Mouse (Mus musculus) embryo, embryonic 11.5 days (tissue): Measurements from ENCODE around the gene Tnk2.

Experiments used
- DNase-seq: peaks from one replicate; pipeline ENCODE4 v3.0.0-alpha.2; 2012; ENCODE audit warnings: low read depth, low spot score

Tnk2 gene

DNA sequence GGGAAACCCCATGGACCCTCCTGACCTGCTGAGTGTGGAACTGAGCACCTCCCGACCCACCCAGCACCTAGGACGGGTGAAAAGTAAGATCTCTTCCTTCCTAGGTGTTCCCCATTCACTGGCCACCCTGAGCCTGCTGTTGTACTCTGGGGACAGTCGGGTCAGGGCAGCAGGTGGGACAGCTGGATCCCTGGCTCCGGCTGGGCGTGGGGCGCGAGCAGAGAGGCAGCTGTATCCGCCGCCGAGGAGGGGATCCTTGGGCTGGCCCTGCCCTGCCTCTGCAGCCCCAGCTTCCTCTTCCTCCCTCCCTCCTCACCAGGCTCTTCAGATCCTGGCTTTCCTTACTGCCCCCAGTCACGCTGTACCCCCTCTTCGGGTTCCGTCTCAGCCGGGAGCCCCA is 34.2 kb downstream of the Tnk2 start:
- no peak for DNase-seq

DNA sequence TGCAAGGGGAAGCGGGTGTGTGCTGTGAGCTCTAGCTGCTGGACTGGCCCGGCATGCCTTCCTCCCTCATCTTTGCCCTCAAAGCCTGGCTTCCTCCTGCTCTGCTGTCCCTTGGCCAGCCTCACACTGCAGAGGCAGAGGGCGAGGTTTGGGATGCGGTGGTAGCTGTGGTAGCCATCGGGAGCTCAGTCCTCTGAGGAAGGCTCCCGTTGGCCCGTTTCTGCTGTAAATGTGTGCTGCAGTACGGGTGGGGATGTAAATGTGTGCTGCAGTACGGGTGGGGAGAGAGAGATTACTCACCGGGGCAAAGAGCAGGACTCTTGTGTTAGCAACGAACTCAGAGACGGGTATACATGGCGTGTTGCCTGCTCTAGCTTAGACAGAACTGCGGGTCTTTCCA is 35.1 kb downstream of the Tnk2 start:
- no peak for DNase-seq

DNA sequence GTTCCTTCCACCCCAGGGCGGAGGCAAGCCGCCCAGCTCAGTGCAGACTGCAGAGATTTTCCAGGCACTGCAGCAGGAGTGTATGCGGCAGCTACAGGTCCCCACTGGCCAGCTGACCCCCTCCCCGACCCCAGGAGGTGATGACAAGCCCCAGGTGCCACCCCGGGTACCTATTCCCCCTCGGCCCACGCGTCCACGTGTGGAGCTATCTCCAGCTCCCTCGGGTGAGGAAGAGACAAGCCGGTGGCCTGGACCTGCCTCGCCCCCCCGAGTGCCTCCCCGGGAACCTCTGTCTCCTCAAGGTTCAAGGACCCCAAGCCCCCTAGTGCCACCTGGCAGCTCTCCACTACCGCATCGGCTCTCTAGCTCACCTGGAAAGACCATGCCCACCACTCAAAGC is 36.3 kb downstream of the Tnk2 start:
- no peak for DNase-seq

DNA sequence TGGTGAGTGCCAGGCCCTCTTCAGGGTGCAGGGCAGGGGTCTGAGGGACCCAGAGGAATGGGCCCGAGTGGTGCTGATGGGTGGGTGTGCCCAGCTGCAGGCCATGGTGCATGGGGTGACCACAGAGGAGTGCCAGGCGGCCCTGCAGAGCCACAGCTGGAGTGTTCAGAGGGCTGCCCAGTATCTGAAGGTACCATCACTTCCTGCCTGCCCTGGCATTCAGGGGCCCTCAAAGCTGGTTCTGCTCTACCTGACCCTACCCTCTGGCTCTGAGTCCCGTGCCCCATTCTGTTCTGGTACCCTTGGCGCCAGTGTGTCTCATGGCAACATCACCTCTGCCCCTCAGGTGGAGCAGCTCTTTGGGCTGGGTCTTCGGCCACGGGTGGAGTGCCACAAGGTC is 37.1 kb downstream of the Tnk2 start:
- DNase-seq = no peak

DNA sequence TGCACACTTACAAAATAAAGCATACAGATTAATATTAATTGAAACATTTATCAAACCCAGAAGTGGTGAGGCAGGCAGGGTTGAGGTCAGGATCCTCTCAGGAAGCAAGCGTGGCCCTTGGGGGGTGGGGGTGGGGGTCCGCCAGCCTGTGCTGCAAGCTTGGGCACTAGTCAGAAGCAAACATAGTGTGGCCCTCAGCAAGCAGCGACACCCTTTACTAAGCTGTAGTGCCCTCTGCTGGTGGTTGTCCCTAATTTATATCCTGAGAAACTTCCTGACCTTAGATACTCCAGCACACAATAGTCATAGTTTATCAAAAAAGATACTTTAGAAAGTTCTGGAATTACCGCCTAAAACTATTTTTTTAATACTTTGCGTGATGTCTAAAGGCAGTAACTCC is 38.5 kb downstream of the Tnk2 start:
- DNase-seq = peak; percentile 66

DNA sequence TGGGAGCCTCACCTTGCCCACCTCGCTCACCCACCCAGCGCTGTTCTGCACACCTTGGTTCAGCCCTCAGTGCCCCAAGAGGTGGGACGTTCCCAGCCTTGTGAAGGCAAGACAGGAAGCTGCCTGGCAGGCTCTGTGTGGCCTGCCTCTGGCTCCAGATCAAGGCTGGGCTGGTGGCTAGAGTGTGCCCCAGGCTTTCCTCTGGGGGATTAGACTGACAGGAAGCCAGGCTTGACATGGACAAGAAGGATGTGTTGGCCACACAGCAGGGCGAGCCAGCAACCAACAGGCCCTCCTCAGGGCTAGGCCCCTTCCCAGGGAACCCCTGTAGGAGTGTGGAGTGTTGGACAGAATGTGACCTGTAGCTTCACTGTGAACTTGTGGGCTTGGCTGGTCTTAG is 39.2 kb downstream of the Tnk2 start:
- no peak for DNase-seq

DNA sequence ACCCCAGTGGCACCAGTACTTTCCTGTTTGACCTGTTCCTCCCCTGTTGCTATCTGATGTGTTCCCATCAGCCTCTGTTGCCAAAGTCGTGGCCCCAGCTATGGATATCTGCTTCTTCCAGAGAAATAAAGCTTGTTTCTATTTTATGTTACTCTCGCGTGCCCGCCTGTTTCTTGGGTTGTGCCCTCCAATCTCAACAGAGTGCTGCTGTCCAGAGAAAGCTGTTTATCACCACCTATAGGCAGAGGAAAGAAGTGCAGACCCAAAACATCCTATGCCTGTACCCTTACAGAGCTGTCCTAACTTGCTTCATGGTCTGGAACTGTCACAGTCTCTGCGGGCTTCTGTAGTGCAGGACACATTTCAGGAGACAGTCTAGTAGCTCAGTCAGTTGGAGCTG is 39.7 kb downstream of the Tnk2 start:
- no peak for DNase-seq

DNA sequence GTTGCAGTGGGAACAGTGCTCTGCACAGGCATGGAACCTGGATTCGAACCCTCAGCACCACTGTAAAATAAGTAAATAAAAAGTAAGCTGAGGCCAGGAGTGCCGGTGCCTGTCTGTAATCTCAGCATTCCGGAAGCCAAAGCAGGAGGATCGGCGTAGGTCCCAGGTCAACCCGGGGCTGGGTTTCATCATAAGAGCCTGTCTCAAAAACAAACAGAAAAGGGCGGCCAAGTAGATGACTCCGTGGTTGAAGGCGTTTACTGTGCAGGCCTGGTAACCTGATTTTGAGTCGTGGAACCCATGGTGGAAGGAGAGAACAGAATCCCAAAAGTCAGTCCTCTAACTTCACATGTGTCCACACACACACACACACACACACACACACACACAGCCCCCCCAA is 41.7 kb downstream of the Tnk2 start:
- DNase-seq = no peak

DNA sequence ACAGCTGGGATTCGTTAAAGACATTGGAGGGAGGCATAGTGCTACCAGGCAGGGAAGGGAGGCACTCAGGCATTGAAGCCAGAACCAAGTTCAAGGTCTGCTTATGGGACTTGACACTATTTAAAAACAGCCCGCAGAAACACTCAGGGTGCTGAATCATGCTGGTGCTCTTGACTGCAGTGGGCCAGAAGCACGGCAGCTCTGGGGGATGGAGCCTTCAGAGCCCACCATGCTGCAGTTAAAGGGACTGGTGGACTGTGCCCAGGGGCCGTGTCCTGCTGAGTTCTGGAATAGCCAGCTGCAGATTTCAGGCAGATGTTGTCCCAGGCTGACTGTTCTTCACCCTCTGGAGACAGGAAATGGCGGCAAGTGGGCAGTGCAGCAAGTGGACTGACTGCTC is 42.3 kb downstream of the Tnk2 start:
- DNase-seq = no peak

DNA sequence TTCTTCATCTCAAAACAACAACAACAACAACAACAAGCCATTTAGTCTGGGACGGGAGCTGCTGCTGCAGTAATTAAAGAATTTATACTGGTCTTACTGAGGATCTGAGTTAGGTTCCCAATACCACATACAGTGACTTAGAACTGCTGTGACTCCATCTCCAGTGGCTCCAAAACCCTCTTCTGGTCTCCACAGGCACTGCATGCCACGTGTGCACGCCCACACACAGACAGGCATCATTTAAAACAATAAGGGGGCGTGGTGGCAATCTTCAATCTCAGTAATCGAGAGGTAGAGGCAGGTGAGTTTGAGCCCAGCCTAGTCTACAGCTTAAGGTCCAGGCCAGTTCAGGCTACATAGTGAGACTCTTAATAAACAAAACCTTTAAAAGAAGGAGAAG is 43.5 kb downstream of the Tnk2 start:
- no peak for DNase-seq

DNA sequence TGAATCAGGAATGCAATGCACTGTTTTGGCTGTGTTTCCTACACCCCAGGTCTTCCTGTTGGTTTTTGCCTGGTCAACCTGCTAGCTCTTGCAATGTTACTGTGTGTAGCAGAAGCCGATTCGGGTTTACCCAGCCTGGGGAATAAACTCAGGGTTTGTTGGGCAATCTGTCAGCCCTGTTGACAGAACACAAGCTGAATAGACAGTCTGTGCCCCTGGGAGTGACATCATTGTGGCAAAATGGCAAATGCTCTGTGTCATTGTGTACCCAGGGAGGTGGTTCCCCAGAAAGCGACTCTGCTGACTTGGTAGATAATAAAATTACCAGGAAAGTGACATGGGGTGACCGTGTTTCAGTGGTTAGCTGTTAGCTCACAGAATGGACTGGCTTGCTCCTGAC is 45.1 kb downstream of the Tnk2 start:
- no peak for DNase-seq

DNA sequence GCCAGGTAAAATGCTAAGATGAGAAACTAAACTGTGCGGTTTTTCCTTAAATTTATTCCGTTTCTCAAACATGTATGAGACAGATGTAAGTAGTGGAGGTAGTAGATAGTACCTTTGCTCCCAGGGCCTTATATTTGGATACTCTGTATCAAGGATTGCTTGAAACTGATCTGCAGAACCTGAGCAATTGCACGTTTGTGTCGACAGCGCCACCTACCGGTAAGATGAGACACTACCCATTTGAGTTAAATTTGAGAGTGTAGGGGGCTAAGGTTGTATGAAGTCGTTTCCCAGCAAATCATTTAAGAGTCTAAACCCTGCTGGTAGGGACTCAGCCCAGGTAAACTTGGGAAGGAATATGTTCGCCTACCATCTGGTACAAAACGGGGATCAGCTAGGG is 45.8 kb downstream of the Tnk2 start:
- peak; percentile 57 for DNase-seq

DNA sequence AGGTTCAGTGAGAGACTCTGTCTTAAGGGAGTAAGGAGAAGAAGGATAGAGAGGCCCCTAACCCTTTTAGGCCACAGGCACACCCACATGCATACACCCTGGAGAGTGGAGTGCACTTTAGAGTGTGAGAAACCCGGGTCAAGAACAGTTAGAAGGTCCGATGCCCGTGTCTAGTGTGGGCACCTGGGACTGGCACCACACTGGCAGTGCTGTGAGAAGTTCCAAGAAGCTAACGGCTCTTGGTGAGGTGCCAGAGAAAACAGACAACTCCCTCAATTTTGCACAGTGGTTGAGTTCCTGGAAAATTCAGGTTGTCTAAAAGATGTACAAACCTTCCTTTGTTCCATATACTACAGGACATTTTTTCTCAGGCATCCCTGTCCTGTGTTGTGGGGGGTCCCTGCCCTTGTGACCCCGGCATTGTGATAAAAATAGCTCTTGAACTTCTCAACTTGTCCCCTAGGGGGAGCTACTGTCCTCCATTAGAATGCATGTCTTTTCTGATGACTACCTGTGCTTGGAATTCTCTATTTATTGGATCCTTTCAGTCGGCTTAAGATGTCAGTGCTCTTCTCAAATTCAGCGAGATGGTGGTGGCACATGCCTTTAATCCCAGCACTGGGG is 53.3 kb downstream of the Tnk2 start:
- peak; percentile 20 for DNase-seq

DNA sequence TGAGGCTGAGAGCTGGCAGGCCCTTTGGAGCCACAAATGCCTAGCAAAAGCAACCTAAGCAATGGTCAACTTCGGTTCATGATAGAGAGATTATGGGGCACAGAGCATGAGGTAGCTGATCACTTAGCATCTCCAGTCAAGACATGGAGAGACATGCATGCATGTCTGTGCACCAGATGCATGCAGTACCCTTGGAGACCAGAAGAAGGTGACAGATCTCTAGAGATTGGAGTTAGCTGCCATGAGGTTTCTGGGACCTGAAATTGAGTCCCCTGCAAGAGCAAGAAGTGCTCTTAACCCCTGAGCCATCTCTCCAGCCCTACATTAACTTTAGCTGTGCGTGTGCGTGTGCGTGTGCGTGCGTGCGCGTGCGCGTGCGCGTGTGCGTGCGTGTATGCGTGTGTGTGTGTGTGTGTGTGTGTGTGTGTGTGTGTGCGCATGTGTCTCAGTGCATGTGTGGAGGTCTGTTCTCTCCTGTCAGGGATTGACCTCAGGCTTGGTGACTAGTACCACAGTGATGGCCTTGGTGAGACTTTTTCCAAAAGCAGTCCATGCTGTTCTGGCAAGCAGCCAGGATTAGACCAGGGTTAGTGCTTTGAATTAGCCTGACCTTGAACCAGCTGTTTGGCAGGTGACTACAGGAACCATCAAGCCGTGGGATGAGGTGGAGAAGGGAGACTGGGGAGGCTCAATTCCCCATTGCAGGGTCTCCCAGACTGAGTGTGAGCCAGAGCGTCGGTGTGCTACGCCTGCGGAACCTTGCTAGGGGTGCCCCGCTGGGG is 54.2 kb downstream of the Tnk2 start:
- DNase-seq = no peak

DNA sequence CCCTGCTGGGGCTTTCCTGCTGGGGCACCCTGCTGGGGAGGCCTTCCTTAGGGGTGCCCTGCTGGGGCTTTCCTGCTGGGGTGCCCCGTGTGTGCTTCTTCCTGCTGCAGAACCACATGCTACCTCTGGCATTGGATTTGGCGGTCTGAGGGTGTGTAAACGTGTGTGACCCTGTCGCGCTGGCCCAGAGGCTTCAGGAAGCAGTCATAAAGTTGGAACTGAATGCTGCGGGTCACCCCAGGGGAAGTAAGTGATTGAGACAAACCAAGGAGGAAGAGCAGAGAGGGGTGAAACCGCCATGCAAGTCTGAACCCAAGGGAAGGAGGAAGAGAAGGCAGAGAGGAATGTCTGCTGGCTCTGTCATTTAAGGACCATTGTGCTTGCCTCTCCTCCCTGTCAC is 54.9 kb downstream of the Tnk2 start:
- DNase-seq = no peak

DNA sequence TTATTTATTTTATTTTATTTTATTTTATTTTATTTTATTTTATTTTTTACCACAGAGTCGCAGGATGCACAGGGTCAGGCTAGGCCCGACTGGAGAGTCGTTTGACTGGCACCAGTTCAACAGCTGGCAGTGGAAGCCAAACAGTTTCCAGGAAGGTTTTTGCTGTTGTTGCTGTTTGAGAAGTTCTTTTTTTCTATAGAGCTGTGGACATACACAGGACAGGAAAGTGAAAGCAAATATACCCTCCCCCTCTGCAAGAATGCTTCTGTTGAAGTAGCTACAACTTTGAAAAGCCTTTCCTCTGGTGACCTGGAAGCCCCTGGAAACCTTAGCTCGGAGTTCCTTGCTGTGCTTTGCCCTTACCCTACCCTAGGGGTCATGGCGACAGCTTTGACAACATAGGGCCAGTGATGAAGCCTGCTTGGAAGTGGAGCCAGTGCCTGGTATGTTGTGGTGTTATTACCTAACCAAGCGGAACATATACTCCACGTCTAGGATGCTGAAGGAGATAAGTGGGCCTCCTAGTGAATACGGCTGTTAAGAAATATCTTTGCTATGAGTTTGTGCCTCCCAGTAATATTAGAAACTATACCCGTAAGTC is 59.7 kb downstream of the Tnk2 start:
- no peak for DNase-seq

DNA sequence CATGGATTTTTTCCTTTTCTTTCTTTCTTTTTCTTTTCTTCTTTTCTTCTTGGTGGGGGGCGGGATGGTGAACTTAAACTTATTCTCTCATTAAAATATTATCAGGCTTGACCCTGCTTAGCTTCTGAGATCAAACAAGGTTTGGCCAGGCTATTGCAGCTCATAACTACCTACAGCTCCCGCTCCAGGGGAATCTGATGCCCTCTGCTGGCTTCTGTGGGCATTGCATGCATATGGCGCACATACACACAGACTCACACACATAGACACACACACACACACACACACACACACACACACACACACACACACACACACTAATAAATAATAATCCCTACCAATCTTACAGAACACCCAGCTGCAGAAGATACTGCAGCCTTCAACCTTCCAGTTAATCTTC is 61.9 kb downstream of the Tnk2 start:
- no peak for DNase-seq

DNA sequence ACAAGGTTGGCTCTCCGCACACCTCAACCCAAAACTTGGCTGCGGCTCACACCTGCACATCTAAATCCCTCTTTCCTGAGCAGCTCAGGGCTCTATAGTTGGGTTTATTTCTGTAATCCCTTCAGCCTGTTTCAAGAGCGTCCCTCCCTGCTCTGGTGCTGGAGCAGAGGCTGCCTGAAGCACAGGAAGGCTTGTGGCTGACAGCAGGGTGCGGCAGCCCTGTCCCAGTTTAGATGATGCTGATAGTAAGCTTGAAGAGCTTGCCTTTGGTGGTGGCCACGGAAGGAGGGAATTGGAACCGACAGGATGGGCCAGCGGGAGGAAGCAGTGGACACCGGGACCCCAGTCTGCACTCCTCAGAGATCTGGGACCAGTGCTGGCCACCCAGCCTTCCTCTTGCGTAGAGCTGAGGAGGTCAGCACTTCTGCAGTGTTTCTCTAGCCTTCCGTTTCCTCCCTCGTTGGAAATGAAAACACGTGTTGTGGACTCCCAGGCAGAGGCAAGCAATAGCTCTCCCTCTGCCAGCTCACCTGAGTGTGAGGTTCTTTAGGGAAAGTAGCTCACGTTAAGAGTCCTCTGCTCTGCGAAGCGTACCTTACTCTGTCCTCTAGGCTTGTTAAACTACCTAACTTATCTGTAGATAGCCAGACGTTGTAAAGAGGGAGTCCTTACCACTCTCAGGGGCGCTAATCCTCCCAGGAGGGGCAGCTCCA is 63.6 kb downstream of the Tnk2 start:
- no peak for DNase-seq

DNA sequence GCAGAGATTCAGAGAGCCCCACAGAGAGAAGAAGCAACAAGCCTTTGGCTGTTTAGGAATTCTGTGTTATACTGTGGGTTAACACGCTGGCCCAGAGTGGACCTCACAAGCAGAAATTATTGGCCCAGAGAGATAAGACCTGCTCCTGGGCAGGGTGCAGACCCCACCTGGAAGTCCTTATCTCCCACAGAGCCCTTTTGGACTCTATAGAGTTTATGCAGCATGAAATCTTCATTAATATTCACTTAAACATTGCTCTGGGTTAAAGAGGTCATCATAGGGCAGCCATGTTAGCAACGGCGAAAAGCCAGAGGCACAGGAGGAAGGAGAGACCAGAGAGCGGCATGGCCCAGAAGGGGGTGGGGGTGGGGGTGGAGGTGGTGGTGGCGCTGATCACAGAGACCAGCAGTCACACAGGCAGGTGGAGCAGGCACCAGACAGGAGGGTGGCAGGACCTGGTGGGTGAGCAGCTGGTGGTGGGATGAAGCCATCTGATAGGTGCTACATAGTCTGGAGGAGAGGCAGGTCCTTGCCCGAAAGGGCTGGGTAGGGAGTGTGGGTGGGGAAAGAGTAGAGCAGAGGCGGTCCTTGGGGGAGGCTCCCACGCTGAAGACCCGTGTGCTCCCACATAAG is 64.3 kb downstream of the Tnk2 start:
- DNase-seq = no peak

DNA sequence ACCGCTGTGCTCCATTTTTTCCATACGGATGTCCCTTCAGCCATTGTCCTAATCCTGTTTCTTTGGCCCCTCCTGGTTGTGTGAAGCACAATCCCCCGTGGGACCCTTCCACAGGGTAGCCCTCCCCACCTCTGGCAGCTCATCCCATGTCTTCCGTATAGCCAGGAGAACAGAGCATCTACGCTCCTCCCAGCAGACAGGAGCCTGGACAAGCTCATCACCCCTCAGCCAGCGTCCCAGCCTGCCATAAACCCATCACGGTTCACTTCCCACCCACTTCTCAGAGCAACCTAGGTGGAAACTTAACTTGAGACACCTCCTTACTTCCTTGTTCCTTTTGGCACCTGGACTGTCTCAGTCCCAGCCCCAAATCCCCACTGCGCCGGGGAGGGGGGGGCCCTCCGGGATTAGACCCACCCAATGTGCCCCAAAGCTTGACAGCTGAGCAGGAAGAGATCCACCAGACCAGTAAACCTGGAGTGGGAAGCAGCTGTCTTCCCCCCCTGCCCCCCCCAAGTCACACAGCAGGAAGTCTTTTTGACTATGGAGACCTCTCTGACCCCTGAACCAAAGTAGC is 64.9 kb downstream of the Tnk2 start:
- DNase-seq = no peak

DNA sequence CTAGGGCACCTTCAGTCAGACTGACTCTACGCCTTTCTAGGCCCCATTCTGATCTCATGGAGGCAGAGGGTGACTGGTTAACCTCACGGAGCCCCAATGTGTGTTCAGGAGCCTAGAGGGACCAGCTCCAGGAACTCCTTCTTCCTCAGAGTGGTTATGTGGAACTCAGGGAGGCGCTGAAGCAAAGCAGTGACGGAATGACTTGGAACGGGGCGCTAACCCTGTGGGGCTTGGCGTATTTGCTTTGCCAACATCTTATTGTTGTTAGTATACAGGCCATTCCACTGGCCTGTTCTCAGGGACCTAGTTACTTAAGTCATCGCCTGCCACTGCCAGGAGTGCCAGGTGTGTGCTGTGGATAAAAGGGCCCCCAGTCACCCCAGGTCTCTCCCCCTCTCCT is 65.4 kb downstream of the Tnk2 start:
- DNase-seq = no peak
